Mouse (Mus musculus) brain, embryonic 14.5 days (tissue): ENCODE results near the gene Cmtr2. TPM values are rescaled to one million over a fixed set of nuclear protein-coding genes. Genes with fewer than 3 reads are reported as not detected.

Experiments used
- DNase-seq: peaks from one replicate; pipeline ENCODE4 v3.0.0-alpha.2; 2011; ENCODE audit warnings: low read depth
- CTCF ChIP-seq: fragments of 200-500 bp; IDR thresholded peaks from 2 replicates; pipeline ENCODE4 v1.5.1; 2012; ENCODE audit warnings: inconsistent platforms, mild to moderate bottlenecking, moderate library complexity, borderline replicate concordance; ENCODE audit not compliant: insufficient read depth, insufficient read length; ENCODE audit errors: extremely low read depth
- POLR2A ChIP-seq: fragments of 200-500 bp; IDR thresholded peaks from 2 replicates; pipeline ENCODE4 v1.6.1; 2012; ENCODE audit warnings: mild to moderate bottlenecking, inconsistent platforms, borderline replicate concordance; ENCODE audit not compliant: poor library complexity, insufficient read depth, insufficient read length, severe bottlenecking; ENCODE audit errors: extremely low read depth
- polyA plus RNA-seq: library from polyadenylated mRNA; depleted of rRNA; stranded (reverse); fragments of >200 nt; gene quantifications from 2 replicates; pipeline ENCODE4 v1.2.3, GENCODE M21; 2012; rRNA removed

Cmtr2 gene
- polyA plus RNA-seq, 1 experiment, result 13.3 TPM

DNA sequence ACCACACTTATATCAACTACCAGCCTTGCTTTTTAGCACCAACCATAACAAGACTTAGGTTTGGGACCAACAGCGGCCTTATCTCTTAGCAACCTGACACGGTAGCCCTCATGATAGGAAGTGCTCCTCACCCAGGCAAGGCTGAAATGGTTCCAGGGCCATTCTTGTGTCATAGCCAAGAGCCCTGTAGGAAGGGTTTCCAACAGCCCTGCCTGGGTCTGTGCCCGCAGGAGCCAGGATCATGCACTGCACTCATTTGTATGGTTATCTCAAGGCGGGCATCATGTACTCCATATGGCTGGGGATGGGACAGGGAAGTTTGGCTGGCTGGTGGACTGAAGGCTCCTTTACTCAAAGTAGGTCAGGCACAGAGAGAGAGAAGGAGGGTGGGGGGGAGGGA lies 55.2 kb downstream of the Cmtr2 start:
- DNase-seq, result no peak
- TF ChIP-seq CTCF (no peak), POLR2A (no peak)

- TF ChIP-seq CTCF (peak; percentile 25; the same call in 1 of the 2 replicates), POLR2A (no peak)
- DNase-seq, result no peak
Observed at GRCm38 (mm10) chr8:110273394-110273793, 57.9 kb downstream of the Cmtr2 start.

Other genes starting within 250 kb of the Cmtr2 start
- gene Tat, start 225.2 kb upstream of the Cmtr2 start, polyA plus RNA-seq, result 0.05 and 0.08 TPM in 2 replicates
- gene Chst4, start 175.9 kb upstream of the Cmtr2 start, polyA plus RNA-seq, result not detected in 2 replicates
- 11.9 and 15.0 TPM in 2 replicates for gene Zfp612, start 135.9 kb upstream of the Cmtr2 start, polyA plus RNA-seq
- gene Gm21964, start 114.5 kb upstream of the Cmtr2 start, polyA plus RNA-seq, result not detected in 2 replicates
- not detected in 2 replicates for gene Gm17720, start 112.9 kb upstream of the Cmtr2 start, polyA plus RNA-seq
- gene Calb2, start 47.5 kb upstream of the Cmtr2 start, polyA plus RNA-seq, result 40.6 and 45.5 TPM in 2 replicates
- 0.30 and 0.41 TPM in 2 replicates for gene Hydin, start 51.3 kb downstream of the Cmtr2 start, polyA plus RNA-seq